Mouse (Mus musculus) stomach, postnatal 0 days (tissue): ENCODE data around the gene Cox8a. TPM values are rescaled to one million over a fixed set of nuclear protein-coding genes. Genes with fewer than 3 reads are reported as not detected.

Experiments used
- ATAC-seq: fragments of 200-750 bp; cut with Nextera tagmentation; 2 replicates; pipeline ENCODE4 v1.8.0; 2017; ENCODE audit not compliant: low FRiP score, low TSS enrichment
- DNase-seq: peaks from one replicate; pipeline ENCODE4 v3.0.0-alpha.2; 2016; ENCODE audit warnings: low spot score
- H3K27ac ChIP-seq: fragments of 300-500 bp; sonication (generic); replicated peaks from 2 replicates; pipeline ENCODE4 v1.5.1; 2014; ENCODE audit warnings: mild to moderate bottlenecking, control low read depth
- H3K27me3 ChIP-seq: fragments of 300-500 bp; sonication (generic); 2 replicates; pipeline ENCODE4 v1.6.1; 2014; ENCODE audit warnings: low read length; ENCODE audit not compliant: control insufficient read depth, insufficient read depth
- H3K36me3 ChIP-seq: fragments of 300-500 bp; sonication (generic); 2 replicates; pipeline ENCODE4 v1.6.1; 2014; ENCODE audit warnings: low read length, mixed read lengths; ENCODE audit not compliant: control insufficient read depth, insufficient read depth
- H3K4me1 ChIP-seq: fragments of 300-500 bp; sonication (generic); replicated peaks from 2 replicates; pipeline ENCODE4 v1.6.1; 2014; ENCODE audit warnings: antibody characterized with exemption; ENCODE audit not compliant: control insufficient read depth, insufficient read depth
- H3K4me2 ChIP-seq: fragments of 300-500 bp; sonication (generic); replicated peaks from 2 replicates; pipeline ENCODE4 v1.6.1; 2014; ENCODE audit warnings: low read depth, mild to moderate bottlenecking, control low read depth, moderate library complexity
- H3K4me3 ChIP-seq: fragments of 300-500 bp; sonication (generic); 2 replicates; pipeline ENCODE4 v1.5.1; 2014; ENCODE audit warnings: low read depth, low read length, control low read depth
- H3K9ac ChIP-seq: fragments of 300-500 bp; sonication (generic); 2 replicates; pipeline ENCODE4 v1.6.1; 2014; ENCODE audit warnings: mild to moderate bottlenecking, low read length, control low read depth, mixed read lengths
- H3K9me3 ChIP-seq: fragments of 300-500 bp; sonication (generic); 2 replicates; pipeline ENCODE4 v1.6.1; 2016; ENCODE audit warnings: low read length; ENCODE audit not compliant: control insufficient read depth
- CTCF ChIP-seq: IDR thresholded peaks from 2 replicates; pipeline ENCODE4 v1.5.1; 2016; ENCODE audit warnings: antibody characterized with exemption, low read depth, mild to moderate bottlenecking, moderate library complexity
- EP300 ChIP-seq: optimal IDR thresholded peaks from 2 replicates; pipeline ENCODE3; 2016; ENCODE audit warnings: antibody characterized with exemption
- WGBS: fragments of 180-500 bp; shearing (Covaris S2); extraction: QIAGEN DNeasy Blood & Tissue Kit; methylation state at CpG from one replicate; pipeline ENCODE4 v1.1.7; 2014; 5-methylcytosine and 5-hydroxymethylcytosine counted together
- polyA plus RNA-seq: library from polyadenylated mRNA; unstranded; fragments of >200 nt; fragmentation: Nextera tagmentation; extraction: Ambion mirVana; gene quantifications from 2 replicates; pipeline ENCODE4 v1.2.1, GENCODE M21; 2015

The Cox8a gene
- polyA plus RNA-seq, 1 experiment from 2014 or later, result 1,766 TPM

GRCm38 (mm10) chr19:7205753-7206736 lies 11.4 kb downstream of the Cox8a start, which contains the start of gene Otub1:
TSS of gene Otub1 (minus strand) at chr19:7206316.
- H3K4me2 ChIP-seq, result peak within 1 kb of the TSS; percentile 81
- H3K9ac ChIP-seq, result peak within 1 kb of the TSS; percentile 84
- H3K27me3 ChIP-seq, result no peaks in the 10 kb centered on the region
- H3K27ac ChIP-seq, result peak within 1 kb of the TSS; percentile 98
- TF ChIP-seq EP300, result no peak
- TF ChIP-seq CTCF, result peak; percentile 15
- WGBS, result under 1% methylated on average over 75 of the region's 79 CpGs
- peaks cover 11% of the 10 kb centered on the region for H3K36me3 ChIP-seq
- ATAC-seq (peak; percentile 96), DNase-seq (peak; percentile 96)
- no peaks in the 10 kb centered on the region for H3K9me3 ChIP-seq
- H3K4me3 ChIP-seq, result peak within 1 kb of the TSS; percentile 86
- H3K4me1 ChIP-seq, result peaks cover 7% of the 10 kb centered on the region

- H3K27me3 ChIP-seq, result no peaks in the 10 kb centered on the region
- peaks cover 7% of the 10 kb centered on the region for H3K4me1 ChIP-seq
- peak overlapping the region; percentile 98 for H3K27ac ChIP-seq
- H3K9ac ChIP-seq, result peak overlapping the region; percentile 84
- no peak for DNase-seq
- no peaks in the 10 kb centered on the region for H3K9me3 ChIP-seq
- 22% methylated on average over 7 of the region's 7 CpGs for WGBS
- peaks cover 17% of the 10 kb centered on the region for H3K36me3 ChIP-seq
- peak overlapping the region; percentile 81 for H3K4me2 ChIP-seq
- no peak for ATAC-seq
- H3K4me3 ChIP-seq, result peak overlapping the region; percentile 86
- TF ChIP-seq EP300 (no peak), CTCF (no peak)
These were observed 12.1 kb downstream of the Cox8a start for GRCm38 (mm10) chr19:7205326-7205725.

GRCm38 (mm10) chr19:7204898-7205297 lies 12.5 kb downstream of the Cox8a start:
- Histone ChIP-seq H3K9me3 (no peaks in the 10 kb centered on the region), H3K27me3 (no peaks in the 10 kb centered on the region), H3K4me3 (peak overlapping the region; percentile 86; the same call in 1 of the 2 replicates), H3K4me2 (peak overlapping the region; percentile 81), H3K4me1 (peaks cover 7% of the 10 kb centered on the region), H3K36me3 (peaks cover 19% of the 10 kb centered on the region), H3K27ac (no peak overlapping the region), H3K9ac (peak overlapping the region; percentile 84)
- 53% methylated on average over 2 of the region's 2 CpGs for WGBS
- no peak for ATAC-seq
- TF ChIP-seq CTCF, result no peak
- TF ChIP-seq EP300, result no peak
- no peak for DNase-seq

GRCm38 (mm10) chr19:7200427-7200826 lies 17.0 kb downstream of the Cox8a start:
- WGBS, result 71% methylated on average over 1 of the region's 1 CpGs
- ATAC-seq, result no peak

DNA sequence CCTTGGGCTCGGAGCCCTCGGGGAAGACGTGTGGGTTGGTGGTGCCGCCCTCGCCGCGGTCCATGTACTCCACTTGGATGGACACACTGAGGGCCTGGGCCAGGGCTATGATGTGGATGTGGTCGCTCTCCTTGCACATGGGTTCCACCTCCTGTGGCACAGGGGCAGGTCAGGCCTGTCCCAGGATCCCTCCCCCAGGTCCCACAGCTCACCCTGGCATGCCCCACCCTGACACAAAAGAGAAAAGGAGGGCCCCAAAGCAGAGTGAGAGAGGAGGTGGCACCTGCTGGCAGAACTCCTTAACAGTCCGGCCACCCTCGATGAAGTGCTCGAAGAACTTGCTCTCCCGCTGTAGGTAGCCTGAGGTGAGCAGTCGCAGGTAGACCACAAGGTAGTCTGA lies 18.3 kb downstream of the Cox8a start:
- WGBS, result 93% methylated on average over 13 of the region's 13 CpGs
- peaks cover 36% of the 10 kb centered on the region for H3K36me3 ChIP-seq
- H3K27me3 ChIP-seq, result no peaks in the 10 kb centered on the region

More at GRCm38 (mm10) chr19:7200427-7200826, 17.0 kb downstream of the Cox8a start:
- Histone ChIP-seq H3K4me1 (peaks cover 6% of the 10 kb centered on the region), H3K27me3 (no peaks in the 10 kb centered on the region), H3K4me2 (no peak overlapping the region), H3K4me3 (no peak overlapping the region), H3K36me3 (peaks cover 36% of the 10 kb centered on the region), H3K27ac (no peak overlapping the region), H3K9me3 (no peaks in the 10 kb centered on the region), H3K9ac (no peak overlapping the region)
- DNase-seq, result no peak
- TF ChIP-seq CTCF (no peak), EP300 (no peak)

DNA sequence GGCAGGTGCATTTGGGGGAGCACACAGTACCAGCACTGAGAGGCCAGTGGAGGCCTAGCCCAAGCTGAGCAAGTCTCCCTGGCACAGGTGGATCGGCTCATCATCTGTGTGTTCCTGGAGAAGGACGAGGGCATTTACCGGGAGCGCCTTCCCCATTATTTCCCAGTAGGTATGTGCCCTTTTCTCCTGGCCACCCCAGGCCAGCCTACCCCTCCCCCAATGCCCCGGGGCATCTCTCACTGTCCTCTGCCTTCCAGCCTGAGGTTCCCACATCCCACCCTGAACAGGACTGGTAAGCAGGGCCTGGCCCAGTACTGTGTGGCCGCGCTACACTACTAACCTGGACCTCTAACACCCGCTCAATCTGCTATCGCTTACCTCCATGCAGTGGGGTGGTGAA lies 20.0 kb downstream of the Cox8a start:
- 88% methylated on average over 9 of the region's 9 CpGs for WGBS
- Histone ChIP-seq H3K4me1 (no peaks in the 10 kb centered on the region), H3K36me3 (peaks cover 29% of the 10 kb centered on the region; the same call in 1 of the 2 replicates), H3K4me3 (no peak overlapping the region), H3K27ac (no peak overlapping the region), H3K9ac (no peak overlapping the region), H3K9me3 (no peaks in the 10 kb centered on the region), H3K27me3 (no peaks in the 10 kb centered on the region), H3K4me2 (no peak overlapping the region)
- ATAC-seq (peak; percentile 22; the same call in 1 of the 2 replicates), DNase-seq (no peak)
- no peak for TF ChIP-seq EP300
- no peak for TF ChIP-seq CTCF

More for the DNA sequence above, 18.3 kb downstream of the Cox8a start:
- no peak overlapping the region for H3K4me3 ChIP-seq
- no peaks in the 10 kb centered on the region for H3K4me1 ChIP-seq
- no peak overlapping the region for H3K4me2 ChIP-seq
- H3K9me3 ChIP-seq, result no peaks in the 10 kb centered on the region
- no peak for DNase-seq
- H3K27ac ChIP-seq, result no peak overlapping the region
- TF ChIP-seq CTCF (no peak), EP300 (no peak)
- no peak for ATAC-seq
- no peak overlapping the region for H3K9ac ChIP-seq
